Mouse (Mus musculus): ENCODE measurements around the gene Tmcc3.

GRCm38 (mm10) chr10:94415950-94416844 is 104.4 kb downstream of the Tmcc3 start:
- TF ChIP-seq CTCF (conservative IDR thresholded peaks at IDR 0.05 in 1 of 2, IDR thresholded peaks at IDR 0.05 in 1 of 2; ENCODE audit: low read depth in 2 of 2, low read length in 2 of 2) (no peak), PAX5 (IDR thresholded peaks at IDR 0.05; ENCODE audit: low read length) (no peak), CHD2 (IDR thresholded peaks at IDR 0.05; ENCODE audit: low read length) (no peak), SIN3A (IDR thresholded peaks at IDR 0.05; ENCODE audit: low read length) (no peak)
